Mouse (Mus musculus) liver, adult 2 months (tissue): ENCODE results near the gene Sgca. TPM values are rescaled to one million over a fixed set of nuclear protein-coding genes. Genes with fewer than 3 reads are reported as not detected.
A peak's percentile ranks its signal among the peaks of the same experiment; 100 is the strongest.

ENCODE experiments used
- DNase-seq: peaks from one replicate; pipeline ENCODE4 v3.0.0-alpha.2; 2011; ENCODE audit warnings: low read depth, low spot score; ENCODE audit errors: extremely low read depth
- H3K27ac ChIP-seq: fragments of 200-500 bp; replicated peaks from 2 replicates; pipeline ENCODE4 v1.5.1; 2012; ENCODE audit warnings: low read depth, mild to moderate bottlenecking, control low read depth, inconsistent platforms, low read length; ENCODE audit not compliant: insufficient read depth
- H3K27me3 ChIP-seq: fragments of 200-500 bp; 2 replicates; pipeline ENCODE4 v1.6.1; 2012; ENCODE audit warnings: mild to moderate bottlenecking, moderate library complexity, low read length, inconsistent platforms; ENCODE audit not compliant: control insufficient read depth, insufficient read depth
- H3K36me3 ChIP-seq: fragments of 200-500 bp; 2 replicates; pipeline ENCODE4 v1.6.1; 2012; ENCODE audit warnings: low read length, inconsistent platforms; ENCODE audit not compliant: control insufficient read depth, insufficient read depth
- H3K4me1 ChIP-seq: fragments of 200-500 bp; 2 replicates; pipeline ENCODE4 v1.6.1; 2011; ENCODE audit warnings: low read length; ENCODE audit not compliant: control insufficient read depth, insufficient read depth
- H3K4me3 ChIP-seq: fragments of 200-500 bp; 2 replicates; pipeline ENCODE4 v1.5.1; 2011; ENCODE audit warnings: low read depth, mild to moderate bottlenecking, control low read depth, low read length, moderate library complexity; ENCODE audit not compliant: insufficient read depth
- H3K79me2 ChIP-seq: fragments of 200-500 bp; 2 replicates; pipeline ENCODE4 v1.6.1; 2012; ENCODE audit warnings: inconsistent platforms, mild to moderate bottlenecking, low read length, moderate library complexity; ENCODE audit not compliant: control insufficient read depth, insufficient read depth
- H3K9ac ChIP-seq: fragments of 200-500 bp; 2 replicates; pipeline ENCODE4 v1.6.1; 2012; ENCODE audit warnings: low read depth, mild to moderate bottlenecking, control low read depth, inconsistent platforms, low read length
- CTCF ChIP-seq: fragments of 200-500 bp; IDR thresholded peaks from 2 replicates; pipeline ENCODE4 v1.5.1; 2011; ENCODE audit warnings: low read depth, low read length, control low read depth
- POLR2A ChIP-seq: fragments of 200-500 bp; IDR thresholded peaks from 2 replicates; pipeline ENCODE4 v1.6.1; 2011; ENCODE audit warnings: low read length, control low read depth; ENCODE audit not compliant: insufficient read depth; ENCODE audit errors: extremely low read depth
- WGBS: fragments of 180-500 bp; shearing (Covaris S2); methylation state at CpG from one replicate; pipeline ENCODE4 v1.1.7; 2018; 5-methylcytosine and 5-hydroxymethylcytosine counted together
- polyA plus RNA-seq: library from polyadenylated mRNA; depleted of rRNA; stranded (reverse); fragments of >200 nt; gene quantifications from 2 replicates; pipeline ENCODE4 v1.2.3, GENCODE M21; 2012
- total RNA-seq: library from RNA; depleted of rRNA; stranded (reverse); fragments of >200 nt; gene quantifications from 2 replicates; pipeline ENCODE4 v1.2.3, GENCODE M21; 2014

Gene Sgca
- total and polyA plus RNA-seq, 2 experiments, result 0.09 TPM; not detected in 1

GRCm38 (mm10) chr11:94986435-94986834, 10.3 kb upstream of the Sgca start:
- Histone ChIP-seq H3K9ac (no peak overlapping the region), H3K4me1 (peaks cover 4% of the 10 kb centered on the region; the same call in 1 of the 2 replicates), H3K27ac (no peak overlapping the region), H3K27me3 (peaks cover under 1% of the 10 kb centered on the region; the same call in 1 of the 2 replicates), H3K79me2 (no peaks in the 10 kb centered on the region), H3K4me3 (no peak overlapping the region), H3K36me3 (no peaks in the 10 kb centered on the region)
- WGBS, result 67% methylated on average over 2 of the region's 2 CpGs
- no peak for TF ChIP-seq CTCF
- no peak for TF ChIP-seq POLR2A
- no peak for DNase-seq

- no peaks in the 10 kb centered on the region for H3K36me3 ChIP-seq
- WGBS, result 73% methylated on average over 5 of the region's 5 CpGs
- no peak for DNase-seq
- no peak overlapping the region for H3K9ac ChIP-seq
- peaks cover 4% of the 10 kb centered on the region; the same call in 1 of the 2 replicates for H3K4me1 ChIP-seq
- no peaks in the 10 kb centered on the region for H3K79me2 ChIP-seq
- no peaks in the 10 kb centered on the region for H3K27me3 ChIP-seq
- no peak overlapping the region for H3K4me3 ChIP-seq
- TF ChIP-seq CTCF (no peak), POLR2A (no peak)
- no peak overlapping the region for H3K27ac ChIP-seq
Observed at GRCm38 (mm10) chr11:94985822-94986221, 9.7 kb upstream of the Sgca start.

- no peak overlapping the region for H3K4me3 ChIP-seq
- TF ChIP-seq CTCF (no peak), POLR2A (no peak)
- no peaks in the 10 kb centered on the region for H3K36me3 ChIP-seq
- H3K27me3 ChIP-seq, result no peaks in the 10 kb centered on the region
- 58% methylated on average over 1 of the region's 1 CpGs for WGBS
- DNase-seq, result no peak
- peaks cover 4% of the 10 kb centered on the region; the same call in 1 of the 2 replicates for H3K4me1 ChIP-seq
- no peak overlapping the region for H3K9ac ChIP-seq
- H3K79me2 ChIP-seq, result no peaks in the 10 kb centered on the region
- H3K27ac ChIP-seq, result no peak overlapping the region
Observed at GRCm38 (mm10) chr11:94985140-94985539, 9.0 kb upstream of the Sgca start.

GRCm38 (mm10) chr11:94979462-94980179, 3.5 kb upstream of the Sgca start:
- no peaks in the 10 kb centered on the region for H3K27me3 ChIP-seq
- H3K79me2 ChIP-seq, result no peaks in the 10 kb centered on the region
- no peaks in the 10 kb centered on the region for H3K36me3 ChIP-seq
- no peaks in the 10 kb centered on the region; the same call in 1 of the 2 replicates for H3K4me1 ChIP-seq
- no peak overlapping the region for H3K9ac ChIP-seq
- H3K27ac ChIP-seq, result no peak overlapping the region
- no peak for DNase-seq
- 79% methylated on average over 11 of the region's 11 CpGs for WGBS
- H3K4me3 ChIP-seq, result no peak overlapping the region
- no peak for TF ChIP-seq CTCF
- no peak for TF ChIP-seq POLR2A

GRCm38 (mm10) chr11:94978947-94979346, 2.8 kb upstream of the Sgca start:
- Histone ChIP-seq H3K4me1 (no peaks in the 10 kb centered on the region; the same call in 1 of the 2 replicates), H3K79me2 (no peaks in the 10 kb centered on the region), H3K27me3 (no peaks in the 10 kb centered on the region), H3K9ac (no peak overlapping the region), H3K36me3 (no peaks in the 10 kb centered on the region), H3K27ac (no peak overlapping the region), H3K4me3 (peak overlapping the region; percentile 2; the same call in 1 of the 2 replicates)
- 1% methylated on average over 20 of the region's 20 CpGs for WGBS
- DNase-seq, result peak; percentile 75
- no peak for TF ChIP-seq POLR2A
- peak; percentile 99 for TF ChIP-seq CTCF
